Comparison of ENCODE assay signal across 8 mouse cellular contexts in the genomic region with DNA sequence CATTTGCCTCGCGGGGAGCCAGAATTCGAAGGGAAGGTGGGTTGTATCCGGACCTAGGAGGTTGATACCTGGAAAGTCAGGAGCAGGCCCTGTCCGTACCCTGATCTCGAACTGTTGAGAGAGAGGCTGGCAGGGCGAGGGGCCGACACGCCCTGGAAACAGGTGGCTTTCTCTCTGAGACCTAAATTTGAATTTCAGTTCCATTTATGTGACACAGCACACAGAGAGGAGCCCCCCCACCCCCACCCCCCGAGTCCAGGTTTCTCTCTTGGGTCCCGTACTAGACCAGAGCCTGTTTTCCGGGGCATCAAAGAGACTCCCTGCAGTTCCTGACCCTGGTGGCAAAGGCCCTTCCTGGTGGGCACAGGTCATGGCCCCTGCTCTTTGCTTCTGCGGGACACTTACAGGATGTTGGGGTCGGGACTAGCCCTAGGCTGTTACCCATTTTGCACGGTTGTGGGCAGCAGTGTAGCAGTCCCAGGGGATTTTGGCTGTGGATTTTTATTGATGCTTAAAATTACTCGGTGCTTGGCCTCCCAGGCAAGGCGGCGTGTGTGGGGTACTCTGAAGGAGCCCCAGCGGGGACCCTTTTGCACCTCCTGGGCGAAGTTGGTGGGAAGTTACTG. TPM values are rescaled to one million over a fixed set of nuclear protein-coding genes. Genes with fewer than 3 reads are reported as not detected.
DNase-seq lines count a peak whose midpoint lies in the region; ATAC-seq and TF ChIP-seq lines count a peak whose summit lies in the region.

No protein-coding gene starts in this region.

- WGBS in lung, embryonic 16.5 days = 13% methylated on average over 20 of the region's 20 CpGs
- WGBS in embryonic facial prominence, embryonic 14.5 days = 8% methylated on average over 20 of the region's 20 CpGs
- 3% methylated on average over 20 of the region's 20 CpGs for WGBS in limb, embryonic 14.5 days

- H3K4me2 ChIP-seq in lung, embryonic 16.5 days (ENCODE audit: low read depth, low read length) = peak overlapping the region; percentile 99
- H3K4me2 ChIP-seq in embryonic facial prominence, embryonic 14.5 days (ENCODE audit: low read depth, low read length) = peak overlapping the region; percentile 99
- H3K4me2 ChIP-seq in limb, embryonic 14.5 days (replicated peaks; ENCODE audit: low read depth, low read length, severe bottlenecking) = peak overlapping the region; percentile 99

- peak overlapping the region; percentile 65 for H3K4me3 ChIP-seq in lung, embryonic 16.5 days (ENCODE audit: low read length)
- H3K4me3 ChIP-seq in embryonic facial prominence, embryonic 14.5 days (ENCODE audit: low read depth, low read length) = peak overlapping the region; percentile 58
- peak overlapping the region; percentile 53 for H3K4me3 ChIP-seq in limb, embryonic 14.5 days (replicated peaks; ENCODE audit: low read length)

- H3K9me3 ChIP-seq in lung, embryonic 16.5 days (ENCODE audit: control insufficient read depth, low read length) = no peaks in the 10 kb centered on the region
- H3K9me3 ChIP-seq in embryonic facial prominence, embryonic 14.5 days (ENCODE audit: control insufficient read depth, low read length) = no peaks in the 10 kb centered on the region
- H3K9me3 ChIP-seq in limb, embryonic 14.5 days (ENCODE audit: control insufficient read depth, low read length) = no peaks in the 10 kb centered on the region

- ATAC-seq in lung, embryonic 16.5 days (ENCODE audit: low read depth) = no peak
- 0 out of 2 replicates have a peak, but pooled peaks have one; percentile 9 for ATAC-seq in embryonic facial prominence, embryonic 14.5 days (ENCODE audit: low read depth)
- no peak for ATAC-seq in limb, embryonic 14.5 days (ENCODE audit: low FRiP score, low read depth)
- no peak for ATAC-seq in megakaryocyte-erythroid progenitor cell, adult 5-6 weeks (replicated peaks; ENCODE audit: low FRiP score, low TSS enrichment, poor library complexity, severe bottlenecking)

- TF ChIP-seq POLR2A in limb, embryonic 14.5 days (IDR thresholded peaks at IDR 0.05; ENCODE audit: borderline replicate concordance, extremely low read depth, insufficient read depth, insufficient read length) = no peak

- no peak overlapping the region for H3K27ac ChIP-seq in lung, embryonic 16.5 days (ENCODE audit: low read length)
- no peak overlapping the region for H3K27ac ChIP-seq in embryonic facial prominence, embryonic 14.5 days (replicated peaks; ENCODE audit: low read depth, low read length)
- no peak overlapping the region for H3K27ac ChIP-seq in limb, embryonic 14.5 days (replicated peaks; ENCODE audit: low read depth, low read length)

- no peaks in the 10 kb centered on the region for H3K36me3 ChIP-seq in lung, embryonic 16.5 days (ENCODE audit: control insufficient read depth, insufficient read depth, low read length)
- H3K36me3 ChIP-seq in embryonic facial prominence, embryonic 14.5 days (ENCODE audit: control insufficient read depth, insufficient read depth, low read length) = no peaks in the 10 kb centered on the region
- no peaks in the 10 kb centered on the region for H3K36me3 ChIP-seq in limb, embryonic 14.5 days (ENCODE audit: control insufficient read depth, insufficient read depth, low read length)

- peaks cover 3% of the 10 kb centered on the region; the same call in 1 of the 2 replicates for H3K4me1 ChIP-seq in lung, embryonic 16.5 days (replicated peaks; ENCODE audit: control insufficient read depth, insufficient read depth, low read length)
- H3K4me1 ChIP-seq in embryonic facial prominence, embryonic 14.5 days (ENCODE audit: control insufficient read depth, insufficient read depth, low read length) = 0 out of 2 replicates have a peak, but pooled peaks cover 10% of the 10 kb centered on the region
- H3K4me1 ChIP-seq in limb, embryonic 14.5 days (ENCODE audit: control insufficient read depth, insufficient read depth, low read length) = peaks cover 10% of the 10 kb centered on the region

- peak overlapping the region; percentile 68 for H3K9ac ChIP-seq in lung, embryonic 16.5 days (ENCODE audit: low read length)
- peak overlapping the region; percentile 64; the same call in 1 of the 2 replicates for H3K9ac ChIP-seq in embryonic facial prominence, embryonic 14.5 days (ENCODE audit: low read depth, low read length)
- peak overlapping the region; percentile 57; the same call in 1 of the 2 replicates for H3K9ac ChIP-seq in limb, embryonic 14.5 days (ENCODE audit: low read depth, low read length, severe bottlenecking)

- peaks cover 15% of the 10 kb centered on the region for H3K27me3 ChIP-seq in lung, embryonic 16.5 days (ENCODE audit: control insufficient read depth, insufficient read depth, low read depth, low read length)
- H3K27me3 ChIP-seq in embryonic facial prominence, embryonic 14.5 days (replicated peaks; ENCODE audit: control insufficient read depth, insufficient read depth, low read length) = peaks cover 21% of the 10 kb centered on the region
- peaks cover 24% of the 10 kb centered on the region for H3K27me3 ChIP-seq in limb, embryonic 14.5 days (ENCODE audit: control insufficient read depth, insufficient read depth, low read length)

- no peak for DNase-seq in lung, postnatal 10 days
- DNase-seq in embryonic facial prominence, embryonic 14.5 days (ENCODE audit: low spot score) = no peak
- no peak for DNase-seq in limb, embryonic 14.5 days (ENCODE audit: low spot score)
- DNase-seq in spleen, postnatal 14 days (ENCODE audit: low spot score in 2 of 2) = peak; percentile 11 to 21
- DNase-seq in layer of hippocampus, adult 8-10 months (ENCODE audit: low spot score in 2 of 2) = no peak
- no peak for DNase-seq in T-cell, adult 2 months (ENCODE audit: low spot score)

RNA-seq across cellular contexts. Expression of gene Plcg2, which starts 0.9 kb away (rescaled TPM):
- polyA plus RNA-seq in lung, embryonic 16.5 days (2015; fragmentation: Nextera tagmentation; extraction: Ambion mirVana) = 4.3 and 5.0 TPM in 2 replicates
- 3.8 and 4.1 TPM in 2 replicates for polyA plus RNA-seq in embryonic facial prominence, embryonic 14.5 days (2014; fragmentation: Nextera tagmentation; extraction: Ambion mirVana)
- 3.6 and 3.8 TPM in 2 replicates for polyA plus RNA-seq in limb, embryonic 14.5 days (2012; rRNA removed)
- 3.2 and 5.6 TPM in 2 replicates for polyA plus RNA-seq in limb, embryonic 14.5 days (2014; fragmentation: Nextera tagmentation; extraction: Ambion mirVana)
- total RNA-seq in layer of hippocampus, adult 8-10 months (2022) = 10 to 100 TPM in 1 of 4 experiments, 1 to 10 TPM in 3; 3.1 to 10.2 (median 5.7) TPM
- total RNA-seq in megakaryocyte-erythroid progenitor cell, adult 5-6 weeks (2014; fragmentation: Nextera tagmentation) = 8.1 and 11.3 TPM in 2 replicates
- total RNA-seq in megakaryocyte-erythroid progenitor cell, adult 5-6 weeks (2017) = 9.2 and 17.0 TPM in 2 replicates

Comparison
In these comparisons a context has a peak if more than half of its experiments do, and no peak if none do; other contexts are left out.
1. DNase-seq: peak in spleen, postnatal 14 days (2 of 2); none in lung, postnatal 10 days (single experiment), embryonic facial prominence, embryonic 14.5 days (single experiment), limb, embryonic 14.5 days (single experiment), layer of hippocampus, adult 8-10 months (0 of 2) and T-cell, adult 2 months (single experiment).
2. Peak in every context shown above with its lines, with median percentiles within 50 percentile points of each other: H3K4me2 ChIP-seq, H3K4me3 ChIP-seq and H3K9ac ChIP-seq.